Mouse (Mus musculus): ENCODE data around the gene Gm14214. TPM values are rescaled to one million over a fixed set of nuclear protein-coding genes. Genes with fewer than 3 reads are reported as not detected.
A peak's percentile ranks its signal among the peaks of the same experiment; 100 is the strongest.

The Gm14214 gene
- total RNA-seq, 1 experiment from 2014 or later = not detected

GRCm38 (mm10) chr2:154742911-154743819 lies 26.7 kb downstream of the Gm14214 start:
- no peak for ATAC-seq (replicated peaks; ENCODE audit: insufficient number of reproducible peaks, low FRiP score, low TSS enrichment, poor library complexity, severe bottlenecking)

GRCm38 (mm10) chr2:154738621-154739020 lies 31.2 kb downstream of the Gm14214 start:
- ATAC-seq (replicated peaks; ENCODE audit: insufficient number of reproducible peaks, low FRiP score, low TSS enrichment, poor library complexity, severe bottlenecking) = no peak

GRCm38 (mm10) chr2:154735986-154736385 lies 33.8 kb downstream of the Gm14214 start:
- ATAC-seq (replicated peaks; ENCODE audit: insufficient number of reproducible peaks, low FRiP score, low TSS enrichment, poor library complexity, severe bottlenecking) = no peak

- ATAC-seq (replicated peaks; ENCODE audit: insufficient number of reproducible peaks, low FRiP score, low TSS enrichment, poor library complexity, severe bottlenecking) = no peak
Measured at GRCm38 (mm10) chr2:154735416-154735815, 34.4 kb downstream of the Gm14214 start.

GRCm38 (mm10) chr2:154734977-154735376 lies 34.9 kb downstream of the Gm14214 start:
- no peak for ATAC-seq (replicated peaks; ENCODE audit: insufficient number of reproducible peaks, low FRiP score, low TSS enrichment, poor library complexity, severe bottlenecking)

GRCm38 (mm10) chr2:154732503-154733141 lies 37.2 kb downstream of the Gm14214 start:
- ATAC-seq (replicated peaks; ENCODE audit: insufficient number of reproducible peaks, low FRiP score, low TSS enrichment, poor library complexity, severe bottlenecking) = peak; percentile 91

GRCm38 (mm10) chr2:154731916-154732315 lies 37.9 kb downstream of the Gm14214 start:
- ATAC-seq (replicated peaks; ENCODE audit: insufficient number of reproducible peaks, low FRiP score, low TSS enrichment, poor library complexity, severe bottlenecking) = no peak

- no peak for ATAC-seq (replicated peaks; ENCODE audit: insufficient number of reproducible peaks, low FRiP score, low TSS enrichment, poor library complexity, severe bottlenecking)
Measured at GRCm38 (mm10) chr2:154730841-154731240, 39.0 kb downstream of the Gm14214 start.

GRCm38 (mm10) chr2:154729737-154730136 lies 40.1 kb downstream of the Gm14214 start:
- ATAC-seq (replicated peaks; ENCODE audit: insufficient number of reproducible peaks, low FRiP score, low TSS enrichment, poor library complexity, severe bottlenecking) = no peak

GRCm38 (mm10) chr2:154723473-154723872 lies 46.4 kb downstream of the Gm14214 start:
- ATAC-seq (replicated peaks; ENCODE audit: insufficient number of reproducible peaks, low FRiP score, low TSS enrichment, poor library complexity, severe bottlenecking) = no peak

GRCm38 (mm10) chr2:154720315-154720714 lies 49.5 kb downstream of the Gm14214 start:
- ATAC-seq (replicated peaks; ENCODE audit: insufficient number of reproducible peaks, low FRiP score, low TSS enrichment, poor library complexity, severe bottlenecking) = no peak

Other genes starting within 250 kb of the Gm14214 start
- gene 1700003F12Rik, start 222.9 kb downstream of the Gm14214 start, total RNA-seq (2017) = 0.78 TPM in 1 of 3 replicates, not detected in the others
- not detected in 3 replicates for gene Actl10, start 218.3 kb downstream of the Gm14214 start, total RNA-seq (2017)
- gene Necab3, start 211.1 kb downstream of the Gm14214 start, total RNA-seq (2017) = 0.68 TPM in 1 of 3 replicates, not detected in the others
- 0.64 to 3.1 TPM (median 1.8 TPM) in 3 replicates for gene E2f1, start 200.1 kb downstream of the Gm14214 start, total RNA-seq (2017)
- gene Pxmp4, start 166.3 kb downstream of the Gm14214 start, total RNA-seq (2017) = 7.3 to 10.6 TPM (median 9.6 TPM) in 3 replicates
- 2.5 to 3.2 TPM (median 2.8 TPM) in 3 replicates for gene Zfp341, start 156.7 kb downstream of the Gm14214 start, total RNA-seq (2017)
- 2.0 TPM in 1 of 3 replicates, not detected in the others for gene 4930519P11Rik, start 156.6 kb downstream of the Gm14214 start, total RNA-seq (2017)
- gene Chmp4b, start 118.3 kb downstream of the Gm14214 start, total RNA-seq (2017) = 201 to 228 TPM (median 225 TPM) in 3 replicates
- 165 to 198 TPM (median 196 TPM) in 3 replicates for gene Raly, start 21.1 kb upstream of the Gm14214 start, total RNA-seq (2017)
- gene a, start 21.4 kb upstream of the Gm14214 start, total RNA-seq (2017) = not detected in 3 replicates
- 125 to 133 TPM (median 129 TPM) in 3 replicates for gene Eif2s2, start 122.9 kb upstream of the Gm14214 start, total RNA-seq (2017)
- not detected in 3 replicates for gene Gm14226, start 248.2 kb upstream of the Gm14214 start, total RNA-seq (2017)

Data from monocyte, adult 5-6 weeks (primary cell).